Mouse (Mus musculus): Measurements from ENCODE around the gene Taar7a. TPM values are rescaled to one million over a fixed set of nuclear protein-coding genes. Genes with fewer than 3 reads are reported as not detected.

Gene Taar7a
- total RNA-seq (2014; fragmentation: Nextera tagmentation): not detected in 2 replicates
- total RNA-seq (2017): not detected in 2 replicates
- polyA plus RNA-seq (2012): not detected in 2 replicates

GRCm38 (mm10) chr10:23993381-23993780, at the start of gene Taar7a:
Gene Taar7a, minus strand, starts transcription at chr10:23993481.
- H3K9me3 ChIP-seq (replicated peaks): no peaks in the 10 kb centered on the region
- no peak within 1 kb of the TSS for H3K4me3 ChIP-seq (ENCODE audit: low read depth, low read length)
- TF ChIP-seq GATA1 (IDR thresholded peaks at IDR 0.05; ENCODE audit: borderline replicate concordance, low read length) (no peak), TAL1 (conservative IDR thresholded peaks at IDR 0.05; ENCODE audit: low read depth, low read length) (no peak), GATA2 (IDR thresholded peaks at IDR 0.05; ENCODE audit: borderline replicate concordance, low read depth, low read length) (no peak), POLR2AphosphoS5 (IDR thresholded peaks at IDR 0.05; ENCODE audit: insufficient replicate concordance, low read depth, low read length) (no peak), CTCF (IDR thresholded peaks at IDR 0.05; ENCODE audit: low read depth, low read length) (no peak)
- DNase-seq (ENCODE audit: low spot score) (no peak), ATAC-seq (ENCODE audit: extremely low read depth, insufficient number of reproducible peaks, low FRiP score, poor library complexity, severe bottlenecking) (no peak)
- no peaks in the 10 kb centered on the region for H3K27me3 ChIP-seq (ENCODE audit: insufficient read depth, low read length)
- H3K36me3 ChIP-seq (replicated peaks): no peaks in the 10 kb centered on the region
- no peaks in the 10 kb centered on the region for H3K4me1 ChIP-seq (ENCODE audit: insufficient read depth, low read depth, low read length)

DNA sequence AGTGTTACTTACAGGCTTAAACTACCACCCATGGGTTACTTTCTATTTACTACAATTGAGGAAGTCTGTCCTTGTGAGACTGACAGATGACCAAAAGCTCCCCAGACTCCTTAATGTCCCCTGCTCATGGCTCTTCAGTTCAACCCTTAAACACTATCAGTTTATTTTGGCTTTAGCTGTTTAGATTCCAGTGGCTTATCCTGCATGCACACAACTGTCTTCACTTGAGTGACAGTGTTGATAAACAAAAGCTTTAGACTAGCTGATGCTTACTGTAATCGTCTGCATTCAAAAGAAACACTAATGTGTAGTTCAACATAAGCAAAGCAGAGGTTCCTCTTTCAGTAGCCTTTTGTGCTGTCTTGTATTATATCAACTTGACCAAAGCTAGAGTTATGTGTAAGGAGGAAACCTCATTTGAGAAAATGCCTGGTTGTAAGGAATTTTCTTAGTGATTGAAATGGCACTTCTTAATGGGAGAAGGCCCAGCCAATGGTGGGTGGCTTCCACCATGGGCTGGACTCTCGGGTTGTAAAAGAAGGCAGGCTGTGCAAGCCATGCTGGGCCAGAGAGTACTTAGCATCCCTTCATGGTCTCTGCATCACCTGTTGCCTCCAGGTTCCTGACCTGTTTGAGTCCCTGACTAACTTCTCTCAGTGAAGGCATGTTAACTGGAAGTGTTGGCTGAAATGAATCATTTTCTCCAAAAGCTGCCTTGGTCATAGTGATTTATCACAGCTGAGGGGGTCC, 47.0 kb upstream of the Taar7a start:
- TF ChIP-seq POLR2AphosphoS5 (IDR thresholded peaks at IDR 0.05; ENCODE audit: insufficient replicate concordance, low read depth, low read length): no peak
- TF ChIP-seq TAL1 (conservative IDR thresholded peaks at IDR 0.05; ENCODE audit: low read depth, low read length): no peak
- TF ChIP-seq GATA1 (IDR thresholded peaks at IDR 0.05; ENCODE audit: borderline replicate concordance, low read length): no peak
- no peak for TF ChIP-seq GATA2 (IDR thresholded peaks at IDR 0.05; ENCODE audit: borderline replicate concordance, low read depth, low read length)
- no peak for TF ChIP-seq CTCF (IDR thresholded peaks at IDR 0.05; ENCODE audit: low read depth, low read length)
- DNase-seq (ENCODE audit: low spot score) (no peak), ATAC-seq (ENCODE audit: extremely low read depth, insufficient number of reproducible peaks, low FRiP score, poor library complexity, severe bottlenecking) (no peak)

GRCm38 (mm10) chr10:24037314-24037713, 44.0 kb upstream of the Taar7a start, which contains the start of gene Taar7e:
Gene Taar7e, plus strand, starts transcription at chr10:24037614.
- H3K4me1 ChIP-seq (ENCODE audit: insufficient read depth, low read depth, low read length): no peaks in the 10 kb centered on the region
- no peaks in the 10 kb centered on the region for H3K36me3 ChIP-seq (replicated peaks)
- H3K4me3 ChIP-seq (ENCODE audit: low read depth, low read length): no peak within 1 kb of the TSS
- TF ChIP-seq GATA2 (IDR thresholded peaks at IDR 0.05; ENCODE audit: borderline replicate concordance, low read depth, low read length): no peak
- TF ChIP-seq GATA1 (IDR thresholded peaks at IDR 0.05; ENCODE audit: borderline replicate concordance, low read length): no peak
- no peak for TF ChIP-seq POLR2AphosphoS5 (IDR thresholded peaks at IDR 0.05; ENCODE audit: insufficient replicate concordance, low read depth, low read length)
- no peak for TF ChIP-seq TAL1 (conservative IDR thresholded peaks at IDR 0.05; ENCODE audit: low read depth, low read length)
- no peak for TF ChIP-seq CTCF (IDR thresholded peaks at IDR 0.05; ENCODE audit: low read depth, low read length)
- ATAC-seq (ENCODE audit: extremely low read depth, insufficient number of reproducible peaks, low FRiP score, poor library complexity, severe bottlenecking) (no peak), DNase-seq (ENCODE audit: low spot score) (no peak)
- no peaks in the 10 kb centered on the region for H3K27me3 ChIP-seq (ENCODE audit: insufficient read depth, low read length)
- H3K9me3 ChIP-seq (replicated peaks): no peaks in the 10 kb centered on the region

More for the DNA sequence above, 47.0 kb upstream of the Taar7a start:
- Histone ChIP-seq H3K36me3 (replicated peaks) (no peaks in the 10 kb centered on the region), H3K4me1 (ENCODE audit: insufficient read depth, low read depth, low read length) (no peaks in the 10 kb centered on the region), H3K27me3 (ENCODE audit: insufficient read depth, low read length) (no peaks in the 10 kb centered on the region), H3K4me3 (ENCODE audit: low read depth, low read length) (no peak overlapping the region), H3K9me3 (replicated peaks) (no peaks in the 10 kb centered on the region)

DNA sequence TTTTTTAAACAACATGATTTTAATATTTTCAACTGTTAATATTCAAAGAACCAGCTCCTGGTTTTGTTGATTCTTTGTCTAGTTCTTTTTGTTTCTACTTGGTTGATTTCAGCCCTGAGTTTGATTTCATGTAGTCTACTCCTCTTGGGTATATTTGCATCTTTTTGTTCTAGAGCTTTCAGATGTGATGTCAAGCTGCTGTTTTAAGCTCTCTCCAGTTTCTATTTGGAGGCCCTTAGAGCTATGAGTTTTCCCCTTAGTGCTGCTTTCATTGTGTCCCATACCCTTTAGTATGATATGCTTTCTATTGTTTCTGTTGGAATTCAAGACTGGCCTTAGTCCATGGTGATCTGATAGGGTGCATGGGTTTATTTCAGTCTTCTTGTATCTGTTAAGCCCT, 38.1 kb upstream of the Taar7a start:
- DNase-seq (ENCODE audit: low spot score) (no peak), ATAC-seq (ENCODE audit: extremely low read depth, insufficient number of reproducible peaks, low FRiP score, poor library complexity, severe bottlenecking) (no peak)
- no peaks in the 10 kb centered on the region for H3K27me3 ChIP-seq (ENCODE audit: insufficient read depth, low read length)
- no peak overlapping the region for H3K4me3 ChIP-seq (ENCODE audit: low read depth, low read length)
- TF ChIP-seq GATA2 (IDR thresholded peaks at IDR 0.05; ENCODE audit: borderline replicate concordance, low read depth, low read length): no peak
- no peak for TF ChIP-seq GATA1 (IDR thresholded peaks at IDR 0.05; ENCODE audit: borderline replicate concordance, low read length)
- no peak for TF ChIP-seq TAL1 (conservative IDR thresholded peaks at IDR 0.05; ENCODE audit: low read depth, low read length)
- no peak for TF ChIP-seq CTCF (IDR thresholded peaks at IDR 0.05; ENCODE audit: low read depth, low read length)
- no peak for TF ChIP-seq POLR2AphosphoS5 (IDR thresholded peaks at IDR 0.05; ENCODE audit: insufficient replicate concordance, low read depth, low read length)
- no peaks in the 10 kb centered on the region for H3K36me3 ChIP-seq (replicated peaks)
- no peaks in the 10 kb centered on the region for H3K9me3 ChIP-seq (replicated peaks)
- H3K4me1 ChIP-seq (ENCODE audit: insufficient read depth, low read depth, low read length): no peaks in the 10 kb centered on the region

DNA sequence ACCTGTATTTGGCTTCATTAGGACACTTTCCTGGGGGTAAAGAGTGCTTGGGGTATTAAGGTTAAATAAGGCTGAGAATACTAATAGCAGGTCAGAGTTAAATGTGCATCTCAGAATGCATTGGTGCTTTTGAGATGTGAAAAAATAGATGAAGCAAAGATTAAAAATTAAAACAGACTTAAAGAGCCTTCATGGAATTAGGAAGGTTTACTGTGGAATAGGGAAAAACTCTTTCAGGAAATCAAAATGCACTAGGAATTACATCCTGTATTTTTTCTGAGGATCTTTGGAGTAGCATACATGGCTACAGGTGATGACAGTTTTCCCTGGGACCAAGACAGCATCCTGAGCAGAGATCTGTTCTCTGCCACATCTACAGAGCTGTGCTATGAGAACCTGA, 33.6 kb upstream of the Taar7a start, which contains the start of gene Taar7d:
Taar7d (plus strand) TSS at position 301 of the 400 bp plus-strand sequence.
- H3K4me1 ChIP-seq (ENCODE audit: insufficient read depth, low read depth, low read length): no peaks in the 10 kb centered on the region
- no peaks in the 10 kb centered on the region for H3K9me3 ChIP-seq (replicated peaks)
- no peaks in the 10 kb centered on the region for H3K36me3 ChIP-seq (replicated peaks)
- no peaks in the 10 kb centered on the region for H3K27me3 ChIP-seq (ENCODE audit: insufficient read depth, low read length)
- no peak within 1 kb of the TSS for H3K4me3 ChIP-seq (ENCODE audit: low read depth, low read length)
- ATAC-seq (ENCODE audit: extremely low read depth, insufficient number of reproducible peaks, low FRiP score, poor library complexity, severe bottlenecking) (no peak), DNase-seq (ENCODE audit: low spot score) (no peak)
- no peak for TF ChIP-seq GATA1 (IDR thresholded peaks at IDR 0.05; ENCODE audit: borderline replicate concordance, low read length)
- no peak for TF ChIP-seq TAL1 (conservative IDR thresholded peaks at IDR 0.05; ENCODE audit: low read depth, low read length)
- no peak for TF ChIP-seq GATA2 (IDR thresholded peaks at IDR 0.05; ENCODE audit: borderline replicate concordance, low read depth, low read length)
- no peak for TF ChIP-seq POLR2AphosphoS5 (IDR thresholded peaks at IDR 0.05; ENCODE audit: insufficient replicate concordance, low read depth, low read length)
- TF ChIP-seq CTCF (IDR thresholded peaks at IDR 0.05; ENCODE audit: low read depth, low read length): no peak

- H3K4me3 ChIP-seq (ENCODE audit: low read depth, low read length): no peak overlapping the region
- peaks cover 3% of the 10 kb centered on the region; the same call in 1 of the 2 replicates for H3K27me3 ChIP-seq (ENCODE audit: insufficient read depth, low read length)
- H3K4me1 ChIP-seq (ENCODE audit: insufficient read depth, low read depth, low read length): no peaks in the 10 kb centered on the region
- DNase-seq (ENCODE audit: low spot score): no peak
- no peaks in the 10 kb centered on the region for H3K9me3 ChIP-seq (replicated peaks)
- H3K36me3 ChIP-seq (replicated peaks): no peaks in the 10 kb centered on the region
- no peak for ATAC-seq (ENCODE audit: extremely low read depth, insufficient number of reproducible peaks, low FRiP score, poor library complexity, severe bottlenecking)
- TF ChIP-seq TAL1 (conservative IDR thresholded peaks at IDR 0.05; ENCODE audit: low read depth, low read length) (no peak), CTCF (IDR thresholded peaks at IDR 0.05; ENCODE audit: low read depth, low read length) (no peak), POLR2AphosphoS5 (IDR thresholded peaks at IDR 0.05; ENCODE audit: insufficient replicate concordance, low read depth, low read length) (no peak), GATA1 (IDR thresholded peaks at IDR 0.05; ENCODE audit: borderline replicate concordance, low read length) (no peak), GATA2 (IDR thresholded peaks at IDR 0.05; ENCODE audit: borderline replicate concordance, low read depth, low read length) (no peak)
These were observed 14.9 kb upstream of the Taar7a start for GRCm38 (mm10) chr10:24008143-24008542.
